Mouse (Mus musculus) intestine, embryonic 14.5 days (tissue): ENCODE results near the gene Tssk3. TPM values are rescaled to one million over a fixed set of nuclear protein-coding genes. Genes with fewer than 3 reads are reported as not detected.
"Not testable (repeated sequence)": the region's sequence is repeated elsewhere in the genome, so short reads cannot be mapped to it uniquely, and the experiment has no call there.

Experiments used
- ATAC-seq: fragments of 200-750 bp; cut with Nextera tagmentation; replicated peaks from 2 replicates; pipeline ENCODE4 v1.8.0; 2017; ENCODE audit warnings: low read depth, moderate number of reproducible peaks, moderate TSS enrichment, moderate library complexity; ENCODE audit not compliant: low FRiP score, low TSS enrichment
- DNase-seq: peaks from one replicate; pipeline ENCODE4 v3.0.0-alpha.2; 2018; ENCODE audit warnings: low spot score
- H3K27ac ChIP-seq: fragments of 300-500 bp; sonication (generic); 2 replicates; pipeline ENCODE4 v1.5.1; 2014; ENCODE audit warnings: low read depth, mild to moderate bottlenecking, control low read depth
- H3K27me3 ChIP-seq: fragments of 300-500 bp; sonication (generic); replicated peaks from 2 replicates; pipeline ENCODE4 v1.6.1; 2014; ENCODE audit warnings: low read length, control low read depth; ENCODE audit not compliant: control insufficient read depth, insufficient read depth
- H3K36me3 ChIP-seq: fragments of 300-500 bp; sonication (generic); 2 replicates; pipeline ENCODE4 v1.6.1; 2014; ENCODE audit warnings: low read length, control low read depth; ENCODE audit not compliant: control insufficient read depth, insufficient read depth
- H3K4me1 ChIP-seq: fragments of 300-500 bp; sonication (generic); replicated peaks from 2 replicates; pipeline ENCODE4 v1.6.1; 2014; ENCODE audit warnings: low read length, control low read depth, mixed read lengths; ENCODE audit not compliant: control insufficient read depth, insufficient read depth
- H3K4me2 ChIP-seq: fragments of 300-500 bp; sonication (generic); 2 replicates; pipeline ENCODE4 v1.6.1; 2014; ENCODE audit warnings: low read length
- H3K4me3 ChIP-seq: fragments of 300-500 bp; sonication (generic); 2 replicates; pipeline ENCODE4 v1.5.1; 2014; ENCODE audit warnings: low read depth, low read length, control low read depth, mixed read lengths
- H3K9ac ChIP-seq: fragments of 300-500 bp; sonication (generic); 2 replicates; pipeline ENCODE4 v1.6.1; 2014; ENCODE audit warnings: mild to moderate bottlenecking, low read length
- H3K9me3 ChIP-seq: fragments of 300-500 bp; sonication (generic); 2 replicates; pipeline ENCODE4 v1.6.1; 2016; ENCODE audit warnings: low read length, control low read depth; ENCODE audit not compliant: control insufficient read depth
- WGBS: fragments of 180-500 bp; shearing (Covaris S2); extraction: QIAGEN DNeasy Blood & Tissue Kit; methylation state at CpG from one replicate; pipeline ENCODE4 v1.1.7; 2014; 5-methylcytosine and 5-hydroxymethylcytosine counted together
- polyA plus RNA-seq: library from polyadenylated mRNA; unstranded; fragments of >200 nt; fragmentation: Nextera tagmentation; extraction: Ambion mirVana; gene quantifications from 2 replicates; pipeline ENCODE4 v1.2.1, GENCODE M21; 2014

Tssk3 gene
- polyA plus RNA-seq, result not detected in 2 replicates

DNA sequence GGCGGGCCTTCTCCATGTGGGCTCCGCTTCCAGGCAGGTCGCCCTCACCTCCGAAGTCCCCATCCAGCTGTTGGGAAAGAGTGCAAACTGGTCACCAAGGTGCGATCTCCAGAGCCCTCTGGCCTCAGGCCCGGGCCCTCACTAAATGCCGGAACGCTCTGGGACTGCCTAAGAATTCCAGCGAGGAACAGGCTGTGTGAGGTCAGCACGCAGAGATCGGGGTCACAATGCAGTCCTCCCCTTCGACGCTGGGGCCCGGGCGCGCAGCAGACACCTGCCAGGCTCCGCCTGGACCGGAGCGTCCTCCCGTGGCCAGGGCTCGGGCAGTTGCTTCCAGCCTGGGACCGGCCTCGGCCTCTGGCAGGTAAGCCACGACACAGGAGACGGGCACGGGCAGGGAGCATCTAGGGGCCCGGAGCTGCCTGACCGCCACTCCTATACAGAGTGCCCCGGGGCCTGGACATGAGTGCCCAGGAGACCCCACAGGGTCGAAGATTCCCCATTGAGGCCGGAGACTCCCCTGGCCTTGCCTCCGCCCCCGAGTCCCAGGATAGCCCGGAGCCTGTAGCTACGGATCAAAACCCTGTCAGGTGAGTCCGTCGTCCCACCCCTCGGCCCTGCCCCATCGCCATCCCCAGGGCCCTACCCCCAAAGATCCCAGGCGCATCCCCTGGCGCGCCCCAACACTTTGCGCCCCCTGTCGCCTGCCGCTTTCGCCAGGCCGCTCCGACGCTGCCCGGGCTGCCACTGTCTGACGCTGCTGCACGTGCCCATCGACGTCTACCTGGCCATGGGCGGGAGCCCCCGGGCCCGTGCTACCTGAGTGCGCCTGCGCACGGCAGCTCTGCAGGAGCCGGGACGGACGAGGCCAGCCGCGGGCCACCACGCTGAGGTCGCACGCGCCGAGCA lies at the start of gene Tssk3, which contains the start of gene Fam229a:
Gene Tssk3 (minus strand): TSS at position 51 of the 909 bp plus-strand sequence.
Gene Fam229a (plus strand): TSS at position 219 of the 909 bp plus-strand sequence.
- Histone ChIP-seq H3K4me3 (peak within 1 kb of the TSS; percentile 22), H3K4me2 (peak within 1 kb of the TSS; percentile 54), H3K36me3 (peaks cover 31% of the 10 kb centered on the region), H3K9me3 (no peaks in the 10 kb centered on the region), H3K27ac (no peak within 1 kb of the TSS), H3K27me3 (peaks cover 24% of the 10 kb centered on the region), H3K9ac (0 out of 2 replicates have a peak within 1 kb of the TSS, but pooled peaks have one; percentile 6), H3K4me1 (peaks cover 8% of the 10 kb centered on the region)
- ATAC-seq (peak; percentile 56), DNase-seq (peak; percentile 63)
- 5% methylated on average over 70 of the region's 70 CpGs for WGBS

DNA sequence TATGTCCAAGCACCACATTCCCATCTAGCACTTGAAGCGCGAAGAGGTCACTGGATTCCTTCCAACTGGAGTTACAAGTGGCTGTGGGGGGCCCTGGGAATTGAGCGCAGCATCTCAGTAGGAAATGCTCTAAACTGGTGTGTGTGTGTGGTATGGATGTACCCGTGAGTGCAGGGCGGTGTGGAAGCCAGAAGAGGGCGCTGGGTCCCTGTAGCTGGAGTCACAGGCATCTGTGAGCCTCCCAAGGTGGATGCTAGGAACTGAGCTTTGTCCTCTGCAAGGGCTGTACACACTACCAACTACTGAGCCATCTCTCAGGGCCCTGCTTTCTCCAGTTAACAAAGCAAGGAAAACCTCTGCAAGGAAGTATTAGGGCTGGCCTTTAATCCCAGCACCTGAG lies 49.2 kb upstream of the Tssk3 start:
- no peaks in the 10 kb centered on the region for H3K9me3 ChIP-seq
- no peak for DNase-seq
- no peak for ATAC-seq
- WGBS, result 94% methylated on average over 6 of the region's 6 CpGs
- no peaks in the 10 kb centered on the region for H3K27me3 ChIP-seq
- H3K27ac ChIP-seq, result no peak overlapping the region
- H3K9ac ChIP-seq, result no peak overlapping the region
- no peak overlapping the region for H3K4me2 ChIP-seq
- no peak overlapping the region for H3K4me3 ChIP-seq
- peaks cover 15% of the 10 kb centered on the region for H3K4me1 ChIP-seq
- H3K36me3 ChIP-seq, result peaks cover 31% of the 10 kb centered on the region

DNA sequence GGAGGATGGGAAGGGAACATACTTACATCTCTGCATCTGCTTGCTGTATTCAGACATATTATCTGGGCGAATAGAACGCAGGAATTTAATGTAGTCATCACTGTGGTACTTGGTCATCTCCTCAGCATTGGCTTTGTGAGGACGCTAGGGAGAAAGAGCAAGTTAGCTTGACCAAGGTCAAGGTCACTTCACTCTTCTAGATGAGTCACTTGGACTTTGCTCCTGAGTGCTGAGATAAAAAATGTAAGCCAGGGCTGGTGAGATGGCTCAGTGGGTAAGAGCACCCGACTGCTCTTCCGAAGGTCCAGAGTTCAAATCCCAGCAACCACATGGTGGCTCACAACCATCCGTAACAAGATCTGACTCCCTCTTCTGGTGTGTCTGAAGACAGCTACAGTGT lies 38.1 kb upstream of the Tssk3 start:
- H3K4me2 ChIP-seq, H3K9ac ChIP-seq, H3K27ac ChIP-seq, H3K9me3 ChIP-seq, H3K27me3 ChIP-seq, DNase-seq, ATAC-seq, H3K4me3 ChIP-seq, H3K4me1 ChIP-seq: not testable (repeated sequence)
- H3K36me3 ChIP-seq, result peaks cover 88% of the 10 kb centered on the region
- WGBS, result 94% methylated on average over 5 of the region's 6 CpGs

DNA sequence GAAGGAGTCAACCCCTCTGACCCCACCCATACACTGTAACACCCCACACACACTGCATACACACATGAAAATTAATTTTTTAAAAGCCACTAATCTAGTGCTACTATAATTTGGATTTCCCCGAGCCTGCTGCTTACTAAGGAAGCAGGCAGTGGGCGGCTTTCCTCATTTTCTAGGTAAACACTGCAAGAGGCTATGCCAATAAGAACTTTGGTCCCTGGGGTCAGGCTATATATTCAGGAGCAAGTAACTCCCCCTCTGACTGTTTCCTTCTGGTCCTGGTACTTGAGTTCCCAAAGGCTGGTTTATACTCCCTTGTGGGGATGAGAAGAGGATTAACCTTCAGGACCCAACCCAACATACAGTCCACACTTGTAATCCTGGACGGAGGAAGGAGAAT lies 35.1 kb upstream of the Tssk3 start:
- H3K4me2 ChIP-seq, result no peak overlapping the region
- no peak for DNase-seq
- H3K27me3 ChIP-seq, result no peaks in the 10 kb centered on the region
- no peak overlapping the region for H3K4me3 ChIP-seq
- H3K9ac ChIP-seq, result no peak overlapping the region
- H3K4me1 ChIP-seq, result no peaks in the 10 kb centered on the region
- H3K36me3 ChIP-seq, result peaks cover 94% of the 10 kb centered on the region
- 80% methylated on average over 3 of the region's 3 CpGs for WGBS
- H3K9me3 ChIP-seq, result no peaks in the 10 kb centered on the region
- 0 out of 2 replicates have a peak, but pooled peaks have one; percentile 12 for ATAC-seq
- H3K27ac ChIP-seq, result no peak overlapping the region

DNA sequence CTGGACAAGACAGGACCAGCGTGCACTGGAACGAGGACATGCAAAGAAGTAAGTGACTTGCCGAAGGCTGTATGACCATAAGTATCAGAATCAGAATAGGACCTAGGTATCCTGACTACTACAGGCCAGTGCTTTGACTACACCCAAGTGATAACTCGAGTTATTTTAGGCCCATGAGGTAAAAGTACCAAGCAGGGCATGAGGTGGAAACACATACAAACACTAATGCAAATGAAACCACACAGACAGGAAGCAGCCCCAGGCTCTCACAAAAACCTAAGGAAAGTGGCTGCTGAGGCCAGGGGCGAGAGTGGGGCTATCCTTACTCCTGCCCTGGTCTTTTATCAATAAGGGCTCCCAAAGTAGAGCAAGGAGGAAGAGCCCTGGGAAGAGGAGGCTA lies 34.5 kb upstream of the Tssk3 start:
- DNase-seq (no peak), ATAC-seq (no peak)
- no peak overlapping the region for H3K4me3 ChIP-seq
- H3K9me3 ChIP-seq, result no peaks in the 10 kb centered on the region
- no peaks in the 10 kb centered on the region for H3K4me1 ChIP-seq
- no peaks in the 10 kb centered on the region for H3K27me3 ChIP-seq
- H3K9ac ChIP-seq, result no peak overlapping the region
- H3K4me2 ChIP-seq, result no peak overlapping the region
- no peak overlapping the region for H3K27ac ChIP-seq
- H3K36me3 ChIP-seq, result peaks cover 92% of the 10 kb centered on the region
- 93% methylated on average over 5 of the region's 5 CpGs for WGBS

DNA sequence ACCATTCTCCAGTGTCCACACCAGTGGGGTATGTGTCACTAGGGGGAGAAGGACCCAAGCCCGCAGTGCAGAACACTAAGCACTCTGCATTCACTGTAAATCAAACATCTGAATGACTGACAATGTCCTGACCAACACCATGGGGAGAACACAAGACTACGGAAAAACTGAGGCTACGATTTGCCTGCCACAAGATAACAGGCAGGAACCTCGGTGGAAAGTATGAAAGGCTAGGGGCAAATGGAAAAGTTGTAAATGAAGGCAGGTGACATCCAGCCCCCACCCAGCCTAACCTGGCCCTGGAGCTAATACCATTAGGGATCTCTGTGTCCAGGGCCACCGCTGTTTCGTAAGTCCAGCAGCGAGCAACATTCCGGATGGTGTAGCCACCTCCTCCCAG lies 27.7 kb upstream of the Tssk3 start:
- ATAC-seq (no peak), DNase-seq (no peak)
- Histone ChIP-seq H3K27me3 (no peaks in the 10 kb centered on the region), H3K27ac (no peak overlapping the region), H3K4me1 (0 out of 2 replicates have a peak, but pooled peaks cover 8% of the 10 kb centered on the region), H3K4me3 (no peak overlapping the region), H3K4me2 (no peak overlapping the region), H3K9ac (no peak overlapping the region), H3K9me3 (no peaks in the 10 kb centered on the region), H3K36me3 (peaks cover 75% of the 10 kb centered on the region)
- 92% methylated on average over 8 of the region's 8 CpGs for WGBS

DNA sequence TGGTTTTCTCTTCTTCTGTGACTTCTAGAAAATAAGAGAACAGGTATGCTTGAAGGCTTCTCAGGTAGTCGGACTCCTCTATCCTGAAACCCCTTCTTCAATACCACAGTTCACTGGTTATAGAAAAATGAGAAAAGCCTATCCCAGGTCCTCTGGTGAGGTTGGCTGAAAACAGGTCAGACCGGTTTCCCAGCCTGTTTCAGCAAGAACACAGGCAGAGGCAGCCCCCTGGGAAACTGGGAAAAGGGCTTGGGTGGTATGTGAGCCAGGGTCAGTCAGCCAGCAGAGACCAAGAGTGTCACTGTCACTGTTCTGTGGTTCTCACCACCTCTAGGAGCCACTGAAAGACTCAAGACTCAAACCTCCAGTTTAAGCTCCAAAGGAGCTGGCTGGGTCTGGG lies 26.1 kb upstream of the Tssk3 start:
- Histone ChIP-seq H3K4me2 (no peak overlapping the region), H3K4me3 (no peak overlapping the region)
- DNase-seq, result peak; percentile 72

DNA sequence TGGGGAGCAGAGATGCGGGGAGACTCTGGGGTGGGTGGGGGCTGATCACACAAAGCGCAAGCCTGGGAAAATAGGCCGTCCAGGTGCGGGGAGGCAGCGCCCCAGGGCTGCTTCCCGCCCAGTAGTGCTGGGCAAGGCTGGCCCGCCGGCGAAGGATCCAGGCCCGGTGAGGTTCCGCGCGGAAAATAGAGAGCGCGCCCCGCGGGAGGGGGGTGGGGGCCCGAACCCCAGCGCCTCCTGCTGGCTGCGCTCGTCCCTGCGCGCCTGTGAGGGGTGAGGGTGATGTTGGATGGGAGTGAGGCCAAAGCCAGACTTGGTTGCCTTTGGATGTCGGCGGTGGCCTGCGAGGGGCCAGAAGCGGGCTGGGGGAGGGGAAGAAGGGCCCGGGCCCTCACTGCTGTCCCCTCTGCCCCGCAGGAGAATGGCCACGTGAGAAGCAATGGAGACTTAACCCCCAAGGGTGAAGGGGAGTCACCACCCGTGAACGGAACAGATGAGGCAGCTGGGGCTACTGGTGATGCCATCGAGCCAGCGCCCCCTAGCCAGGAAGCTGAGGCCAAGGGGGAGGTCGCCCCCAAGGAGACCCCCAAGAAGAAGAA lies 23.6 kb upstream of the Tssk3 start:
- under 1% methylated on average over 32 of the region's 35 CpGs for WGBS
- Histone ChIP-seq H3K4me2 (peak overlapping the region; percentile 59), H3K4me1 (0 out of 2 replicates have a peak, but pooled peaks cover 12% of the 10 kb centered on the region), H3K9me3 (no peaks in the 10 kb centered on the region), H3K9ac (peak overlapping the region; percentile 99), H3K4me3 (peak overlapping the region; percentile 80), H3K36me3 (peaks cover 37% of the 10 kb centered on the region), H3K27ac (peak overlapping the region; percentile 95), H3K27me3 (no peaks in the 10 kb centered on the region)
- DNase-seq, result peak; percentile 91
- peak; percentile 42; the same call in 1 of the 2 replicates for ATAC-seq

More for the DNA sequence above, 26.1 kb upstream of the Tssk3 start:
- Histone ChIP-seq H3K4me1 (0 out of 2 replicates have a peak, but pooled peaks cover 12% of the 10 kb centered on the region), H3K9me3 (no peaks in the 10 kb centered on the region), H3K9ac (no peak overlapping the region), H3K27ac (peak overlapping the region; percentile 38; the same call in 1 of the 2 replicates), H3K36me3 (peaks cover 59% of the 10 kb centered on the region), H3K27me3 (no peaks in the 10 kb centered on the region)
- WGBS, result 45% methylated on average over 2 of the region's 2 CpGs
- ATAC-seq, result no peak; the same call in 1 of the 2 replicates
